8 mouse cellular contexts compared by ENCODE assay signal in genomic region chrX:36596483-36597120, GRCm38 (mm10). TPM values are rescaled to one million over a fixed set of nuclear protein-coding genes. Genes with fewer than 3 reads are reported as not detected.
DNase-seq lines count a peak whose midpoint lies in the region; ATAC-seq and TF ChIP-seq lines count a peak whose summit lies in the region.
"Not testable (repeated sequence)": the region's sequence is repeated elsewhere in the genome, so short reads cannot be mapped to it uniquely, and the experiment has no call there.
"Had no signal": no experiment of that assay in that cellular context is flagged by ENCODE, and none has a peak within 500 bp of the region (broad histone marks: within the 10 kb centered on the region; RNA-seq: fewer than 3 reads in every experiment).

No protein-coding gene starts in this region.

- in situ Hi-C loops in CH12.LX (cut with MboI; ENCODE audit: low pct_ligation_motif_present, low pct_unique_long_range_greater_than_20kb, low sequenced_read_pairs), result not testable (repeated sequence)

- not testable (repeated sequence) for H3K79me2 ChIP-seq in CH12.LX (replicated peaks; ENCODE audit: control insufficient read depth, extremely low read depth, insufficient read depth, poor library complexity, severe bottlenecking)

- not testable (repeated sequence) for H3K4me2 ChIP-seq in CH12.LX (ENCODE audit: insufficient read depth, low read depth, poor library complexity, severe bottlenecking); embryonic facial prominence, embryonic 14.5 days (ENCODE audit: low read depth, low read length); lung, embryonic 14.5 days

- not testable (repeated sequence) for H3K27me3 ChIP-seq in CH12.LX (replicated peaks); embryonic facial prominence, embryonic 14.5 days (replicated peaks; ENCODE audit: control insufficient read depth, insufficient read depth, low read length); lung, embryonic 14.5 days (ENCODE audit: insufficient read depth, low read length); testis, adult 2 months (ENCODE audit: control insufficient read depth, insufficient read depth, low read length)

- dilution Hi-C loops in CH12.LX (cut with MboI; ENCODE audit: extremely low pct_ligation_motif_present, extremely low pct_unique_long_range_greater_than_20kb, low sequenced_read_pairs), result not testable (repeated sequence)

- not testable (repeated sequence) for TF ChIP-seq RAD21 in CH12.LX (IDR thresholded peaks at IDR 0.05; ENCODE audit: low read depth, low read length)

- peak; percentile 37 for DNase-seq in CH12.LX (ENCODE audit: extremely low read depth)
- peak; percentile 77 for DNase-seq in NIH3T3 (ENCODE audit: low read depth)
- DNase-seq in brain, embryonic 14.5 days (ENCODE audit: low read depth), result peak; percentile 8
- DNase-seq in embryonic facial prominence, embryonic 14.5 days (ENCODE audit: low spot score), result peak; percentile 42
- DNase-seq in lung, embryonic 14.5 days, result peak; percentile 9

- peaks cover 3 to 15% of the 10 kb centered on the region in 2 experiments; a peak in 3 of 4 replicates for H3K4me1 ChIP-seq in CH12.LX (ENCODE audit: control insufficient read depth in 1 of 2, insufficient read depth in 2 of 2)
- H3K4me1 ChIP-seq in embryonic facial prominence, embryonic 14.5 days (ENCODE audit: control insufficient read depth, insufficient read depth, low read length); embryonic fibroblast, embryonic 13.5 days (ENCODE audit: control insufficient read depth, insufficient read depth, low read length); lung, embryonic 14.5 days (ENCODE audit: insufficient read depth); testis, adult 2 months (ENCODE audit: control insufficient read depth, insufficient read depth, low read length): not testable (repeated sequence)

- not testable (repeated sequence) for H3K4me3 ChIP-seq in CH12.LX (replicated peaks in 1 of 3; ENCODE audit: low read depth in 2 of 3, low read length in 2 of 3, poor library complexity in 1 of 3); embryonic facial prominence, embryonic 14.5 days (ENCODE audit: low read depth, low read length); embryonic fibroblast, embryonic 13.5 days (ENCODE audit: insufficient read depth, low read length); lung, embryonic 14.5 days (ENCODE audit: low read depth, low read length); testis, adult 2 months (ENCODE audit: control insufficient read depth, low read depth, low read length)

- not testable (repeated sequence) for H3K9me3 ChIP-seq in CH12.LX (replicated peaks; ENCODE audit: low read length); embryonic facial prominence, embryonic 14.5 days (ENCODE audit: control insufficient read depth, low read length); lung, embryonic 14.5 days (ENCODE audit: low read depth, low read length)

- TF ChIP-seq CTCF in CH12.LX (conservative IDR thresholded peaks at IDR 0.05 in 1 of 2, IDR thresholded peaks at IDR 0.05 in 1 of 2; ENCODE audit: low read depth in 2 of 2, low read length in 2 of 2); brain, embryonic 14.5 days (IDR thresholded peaks at IDR 0.05; ENCODE audit: borderline replicate concordance, extremely low read depth, insufficient read depth, insufficient read length); embryonic fibroblast, embryonic 13.5 days (IDR thresholded peaks at IDR 0.05; ENCODE audit: borderline replicate concordance, insufficient read depth, low read length); lung, embryonic 14.5 days (IDR thresholded peaks at IDR 0.05; ENCODE audit: low read depth); testis, adult 2 months (IDR thresholded peaks at IDR 0.05; ENCODE audit: control insufficient read depth, insufficient read depth, insufficient replicate concordance, low read depth, low read length): not testable (repeated sequence)

- H3K27ac ChIP-seq in CH12.LX (ENCODE audit: insufficient read depth, low read depth); embryonic facial prominence, embryonic 14.5 days (replicated peaks; ENCODE audit: low read depth, low read length); lung, embryonic 14.5 days (ENCODE audit: low read depth): not testable (repeated sequence)
- H3K27ac ChIP-seq in embryonic fibroblast, embryonic 13.5 days (ENCODE audit: insufficient read depth, low read length), result peak overlapping the region; percentile 65
- 0 out of 2 replicates have a peak overlapping the region, but pooled peaks have one; percentile 4 for H3K27ac ChIP-seq in testis, adult 2 months (ENCODE audit: control insufficient read depth, insufficient read depth, low read depth, low read length)

- not testable (repeated sequence) for H3K36me3 ChIP-seq in CH12.LX (replicated peaks in 1 of 2; ENCODE audit: control insufficient read depth in 1 of 2, insufficient read depth in 1 of 2, low read length in 1 of 2); embryonic facial prominence, embryonic 14.5 days (ENCODE audit: control insufficient read depth, insufficient read depth, low read length); lung, embryonic 14.5 days (ENCODE audit: insufficient read depth); testis, adult 2 months (ENCODE audit: control insufficient read depth, insufficient read depth, low read length)

- H3K9ac ChIP-seq in CH12.LX (ENCODE audit: insufficient read depth, low read depth); embryonic facial prominence, embryonic 14.5 days (ENCODE audit: low read depth, low read length); lung, embryonic 14.5 days: not testable (repeated sequence)

- ATAC-seq in embryonic facial prominence, embryonic 14.5 days (ENCODE audit: low read depth); lung, embryonic 14.5 days (ENCODE audit: insufficient read depth): not testable (repeated sequence)

- not testable (repeated sequence) for TF ChIP-seq EP300 in CH12.LX (IDR thresholded peaks at IDR 0.05; ENCODE audit: low read length)

- not testable (repeated sequence) for TF ChIP-seq POLR2A in CH12.LX (IDR thresholded peaks at IDR 0.05; ENCODE audit: low read depth, low read length); brain, embryonic 14.5 days (IDR thresholded peaks at IDR 0.05; ENCODE audit: borderline replicate concordance, extremely low read depth, insufficient read depth, insufficient read length, poor library complexity, severe bottlenecking); embryonic fibroblast, embryonic 13.5 days (IDR thresholded peaks at IDR 0.05; ENCODE audit: low read depth, low read length); testis, adult 2 months (IDR thresholded peaks at IDR 0.05; ENCODE audit: control insufficient read depth, low read depth, low read length)

- 56% methylated on average over 5 of the region's 5 CpGs for whole genome bisulfite sequencing in embryonic facial prominence, embryonic 14.5 days
- WGBS in lung, embryonic 14.5 days, result 61% methylated on average over 5 of the region's 5 CpGs

TF ChIP-seq in CH12.LX, 34 proteins besides CTCF, POLR2A, EP300 and RAD21:
- TF ChIP-seq MEF2A (IDR thresholded peaks at IDR 0.05; ENCODE audit: borderline replicate concordance, low read depth, low read length), result peak; percentile 65; the same call in 1 of the 2 replicates

RNA-seq across cellular contexts. Expression of gene Pgrmc1, which starts 1.4 kb away (rescaled TPM):
- 71.4 and 73.7 TPM in 2 replicates for total RNA-seq in CH12.LX (2012; rRNA removed)
- 174 and 190 TPM in 2 replicates for total RNA-seq in CH12.LX (2014; rRNA removed)
- polyA plus RNA-seq in CH12.LX (2012; ENCODE audit: insufficient read length, low read depth), result 87.2 and 91.4 TPM in 2 replicates
- 335 and 340 TPM in 2 replicates for polyA plus RNA-seq in brain, embryonic 14.5 days (2012; rRNA removed)
- 280 and 301 TPM in 2 replicates for polyA plus RNA-seq in embryonic facial prominence, embryonic 14.5 days (2014; fragmentation: Nextera tagmentation; extraction: Ambion mirVana)
- 200 and 205 TPM in 2 replicates for polyA plus RNA-seq in embryonic fibroblast, embryonic 13.5 days (2011; ENCODE audit: insufficient read length, low read depth, missing spikeins)
- polyA plus RNA-seq in lung, embryonic 14.5 days (2014; fragmentation: Nextera tagmentation; extraction: Ambion mirVana), result 219 and 240 TPM in 2 replicates
- 50.7 and 51.3 TPM in 2 replicates for polyA plus RNA-seq in testis, adult 2 months (2012; rRNA removed)

RNA-seq across cellular contexts. Expression of gene Akap17b, which starts 48.6 kb away (rescaled TPM):
- 1.7 TPM in 2 replicates for total RNA-seq in CH12.LX (2012; rRNA removed)
- total RNA-seq in CH12.LX (2014; rRNA removed), result 2.9 and 3.3 TPM in 2 replicates
- 3.4 and 4.3 TPM in 2 replicates for polyA plus RNA-seq in CH12.LX (2012; ENCODE audit: insufficient read length, low read depth)
- 7.1 and 8.5 TPM in 2 replicates for polyA plus RNA-seq in brain, embryonic 14.5 days (2012; rRNA removed)
- 2.9 and 3.2 TPM in 2 replicates for polyA plus RNA-seq in embryonic facial prominence, embryonic 14.5 days (2014; fragmentation: Nextera tagmentation; extraction: Ambion mirVana)
- polyA plus RNA-seq in embryonic fibroblast, embryonic 13.5 days (2011; ENCODE audit: insufficient read length, low read depth, missing spikeins), result 3.9 and 4.2 TPM in 2 replicates
- 3.1 TPM in 2 replicates for polyA plus RNA-seq in lung, embryonic 14.5 days (2014; fragmentation: Nextera tagmentation; extraction: Ambion mirVana)
- 0.91 and 1.3 TPM in 2 replicates for polyA plus RNA-seq in testis, adult 2 months (2012; rRNA removed)
- polyA plus RNA-seq: erythroblast, embryonic 14.5 days had no signal

Comparison
In these comparisons a context has a peak if more than half of its experiments do, and no peak if none do; other contexts are left out.
1. DNase-seq: peak in every context shown above with its lines; median percentile 77 in NIH3T3; 42 in embryonic facial prominence, embryonic 14.5 days; 37 in CH12.LX; 9 in lung, embryonic 14.5 days; 8 in brain, embryonic 14.5 days.